Mouse (Mus musculus): ENCODE results near the gene Stum. TPM values are rescaled to one million over a fixed set of nuclear protein-coding genes. Genes with fewer than 3 reads are reported as not detected.
A peak's percentile ranks its signal among the peaks of the same experiment; 100 is the strongest.

The Stum gene
- polyA plus RNA-seq, 1 experiment from 2014 or later = 0.14 TPM

- ATAC-seq (replicated peaks; ENCODE audit: low FRiP score) (peak; percentile 98), DNase-seq (ENCODE audit: low spot score) (peak; percentile 99)
- peak overlapping the region; percentile 83 for H3K4me2 ChIP-seq
- 2% methylated on average over 27 of the region's 27 CpGs for WGBS
- H3K4me1 ChIP-seq (replicated peaks; ENCODE audit: control insufficient read depth, insufficient read depth, low read length) = peaks cover 41% of the 10 kb centered on the region
- no peaks in the 10 kb centered on the region for H3K36me3 ChIP-seq (ENCODE audit: control insufficient read depth, insufficient read depth, low read length)
- no peaks in the 10 kb centered on the region for H3K27me3 ChIP-seq (replicated peaks; ENCODE audit: control insufficient read depth, insufficient read depth, low read length)
- H3K27ac ChIP-seq (ENCODE audit: low read depth, low read length) = peak overlapping the region; percentile 41
- peak overlapping the region; percentile 49 for H3K9ac ChIP-seq (ENCODE audit: low read depth, low read length)
- peak overlapping the region; percentile 42 for H3K4me3 ChIP-seq (ENCODE audit: low read depth, low read length)
- no peaks in the 10 kb centered on the region for H3K9me3 ChIP-seq (ENCODE audit: control insufficient read depth, low read length)
These were observed 96.2 kb downstream of the Stum start for GRCm38 (mm10) chr1:180386951-180387749.

- Histone ChIP-seq H3K4me2 (no peak overlapping the region), H3K27ac (ENCODE audit: low read depth, low read length) (no peak overlapping the region), H3K4me3 (ENCODE audit: low read depth, low read length) (no peak overlapping the region), H3K4me1 (replicated peaks; ENCODE audit: control insufficient read depth, insufficient read depth, low read length) (peaks cover 38% of the 10 kb centered on the region), H3K36me3 (ENCODE audit: control insufficient read depth, insufficient read depth, low read length) (no peaks in the 10 kb centered on the region), H3K27me3 (replicated peaks; ENCODE audit: control insufficient read depth, insufficient read depth, low read length) (no peaks in the 10 kb centered on the region), H3K9ac (ENCODE audit: low read depth, low read length) (no peak overlapping the region), H3K9me3 (ENCODE audit: control insufficient read depth, low read length) (no peaks in the 10 kb centered on the region)
- WGBS = 85% methylated on average over 6 of the region's 6 CpGs
- no peak for ATAC-seq (replicated peaks; ENCODE audit: low FRiP score)
- DNase-seq (ENCODE audit: low spot score) = no peak
These were observed 98.0 kb downstream of the Stum start for GRCm38 (mm10) chr1:180385308-180385707.

GRCm38 (mm10) chr1:180384486-180384885, 98.8 kb downstream of the Stum start:
- ATAC-seq (replicated peaks; ENCODE audit: low FRiP score) (no peak), DNase-seq (ENCODE audit: low spot score) (no peak)
- Histone ChIP-seq H3K36me3 (ENCODE audit: control insufficient read depth, insufficient read depth, low read length) (no peaks in the 10 kb centered on the region), H3K4me3 (ENCODE audit: low read depth, low read length) (no peak overlapping the region), H3K9me3 (ENCODE audit: control insufficient read depth, low read length) (no peaks in the 10 kb centered on the region), H3K4me1 (replicated peaks; ENCODE audit: control insufficient read depth, insufficient read depth, low read length) (peaks cover 38% of the 10 kb centered on the region), H3K4me2 (no peak overlapping the region), H3K27me3 (replicated peaks; ENCODE audit: control insufficient read depth, insufficient read depth, low read length) (no peaks in the 10 kb centered on the region), H3K9ac (ENCODE audit: low read depth, low read length) (no peak overlapping the region), H3K27ac (ENCODE audit: low read depth, low read length) (no peak overlapping the region)
- 60% methylated on average over 10 of the region's 10 CpGs for WGBS

DNA sequence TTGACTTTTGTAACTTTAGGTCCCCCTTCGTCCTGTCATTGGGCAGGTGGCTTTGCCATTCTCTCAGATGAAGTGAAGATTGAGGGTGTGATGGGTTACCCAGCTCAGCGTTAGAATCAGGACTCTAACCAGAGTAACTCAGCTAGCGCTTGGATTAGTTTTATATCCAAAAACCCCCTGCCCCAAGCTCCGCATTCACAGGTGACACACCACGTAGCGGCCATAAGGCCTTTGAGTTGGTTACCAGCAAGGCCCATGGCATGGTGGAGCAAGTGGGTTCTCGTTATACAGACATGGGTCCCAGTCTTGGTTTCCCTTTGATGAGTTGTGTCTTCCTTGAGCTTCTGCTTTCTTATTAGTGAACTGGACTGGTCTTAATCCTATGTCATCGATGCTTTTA, 99.4 kb downstream of the Stum start:
- H3K36me3 ChIP-seq (ENCODE audit: control insufficient read depth, insufficient read depth, low read length) = no peaks in the 10 kb centered on the region
- no peaks in the 10 kb centered on the region for H3K9me3 ChIP-seq (ENCODE audit: control insufficient read depth, low read length)
- H3K4me2 ChIP-seq = no peak overlapping the region
- H3K4me3 ChIP-seq (ENCODE audit: low read depth, low read length) = no peak overlapping the region
- ATAC-seq (replicated peaks; ENCODE audit: low FRiP score) (no peak), DNase-seq (ENCODE audit: low spot score) (no peak)
- no peak overlapping the region for H3K27ac ChIP-seq (ENCODE audit: low read depth, low read length)
- H3K4me1 ChIP-seq (replicated peaks; ENCODE audit: control insufficient read depth, insufficient read depth, low read length) = peaks cover 38% of the 10 kb centered on the region
- 90% methylated on average over 8 of the region's 8 CpGs for WGBS
- no peak overlapping the region for H3K9ac ChIP-seq (ENCODE audit: low read depth, low read length)
- no peaks in the 10 kb centered on the region for H3K27me3 ChIP-seq (replicated peaks; ENCODE audit: control insufficient read depth, insufficient read depth, low read length)

Other genes starting within 250 kb of the Stum start
- gene Psen2, start 220.1 kb downstream of the Stum start, polyA plus RNA-seq (2014; fragmentation: Nextera tagmentation; extraction: Ambion mirVana) = 30.9 and 31.3 TPM in 2 replicates
- gene Itpkb, start 153.0 kb downstream of the Stum start, polyA plus RNA-seq (2014; fragmentation: Nextera tagmentation; extraction: Ambion mirVana) = 4.1 and 4.3 TPM in 2 replicates
- 177 and 197 TPM in 2 replicates for gene Parp1, start 85.4 kb upstream of the Stum start, polyA plus RNA-seq (2014; fragmentation: Nextera tagmentation; extraction: Ambion mirVana)
- gene Lin9, start 157.6 kb upstream of the Stum start, polyA plus RNA-seq (2014; fragmentation: Nextera tagmentation; extraction: Ambion mirVana) = 21.3 and 22.2 TPM in 2 replicates
- 1.8 and 2.0 TPM in 2 replicates for gene Mixl1, start 213.5 kb upstream of the Stum start, polyA plus RNA-seq (2014; fragmentation: Nextera tagmentation; extraction: Ambion mirVana)
- 17.5 and 18.4 TPM in 2 replicates for gene Acbd3, start 242.5 kb upstream of the Stum start, polyA plus RNA-seq (2014; fragmentation: Nextera tagmentation; extraction: Ambion mirVana)

All from liver, embryonic 11.5 days (tissue).